Mouse (Mus musculus) bone marrow macrophage, adult 2 months (primary cell): ENCODE results near the gene Rin3. TPM values are rescaled to one million over a fixed set of nuclear protein-coding genes. Genes with fewer than 3 reads are reported as not detected.

Source experiments
- H3K27ac ChIP-seq: 2 replicates; pipeline ENCODE4 v1.5.1; 2012; ENCODE audit warnings: low read depth, low read length; ENCODE audit not compliant: insufficient read depth
- H3K4me1 ChIP-seq: 2 replicates; pipeline ENCODE4 v1.6.1; 2012; ENCODE audit warnings: low read length; ENCODE audit not compliant: control insufficient read depth, insufficient read depth
- H3K4me3 ChIP-seq: 2 replicates; pipeline ENCODE4 v1.5.1; 2012; ENCODE audit warnings: mild to moderate bottlenecking, low read length, moderate library complexity; ENCODE audit not compliant: insufficient read depth
- CTCF ChIP-seq: IDR thresholded peaks from 2 replicates; pipeline ENCODE4 v1.5.1; 2012; ENCODE audit warnings: low read depth, mild to moderate bottlenecking, low read length, moderate library complexity
- POLR2A ChIP-seq: IDR thresholded peaks from 2 replicates; pipeline ENCODE4 v1.6.1; 2012; ENCODE audit warnings: mild to moderate bottlenecking, low read depth, low read length, borderline replicate concordance
- polyA plus RNA-seq: library from polyadenylated mRNA; stranded (reverse); fragments of >200 nt; gene quantifications from 2 replicates; pipeline ENCODE4 v1.2.4, GENCODE M21; 2012; ENCODE audit not compliant: missing spikeins, insufficient read depth, insufficient read length

Gene Rin3
- polyA plus RNA-seq, 1 experiment = 39.5 TPM

DNA sequence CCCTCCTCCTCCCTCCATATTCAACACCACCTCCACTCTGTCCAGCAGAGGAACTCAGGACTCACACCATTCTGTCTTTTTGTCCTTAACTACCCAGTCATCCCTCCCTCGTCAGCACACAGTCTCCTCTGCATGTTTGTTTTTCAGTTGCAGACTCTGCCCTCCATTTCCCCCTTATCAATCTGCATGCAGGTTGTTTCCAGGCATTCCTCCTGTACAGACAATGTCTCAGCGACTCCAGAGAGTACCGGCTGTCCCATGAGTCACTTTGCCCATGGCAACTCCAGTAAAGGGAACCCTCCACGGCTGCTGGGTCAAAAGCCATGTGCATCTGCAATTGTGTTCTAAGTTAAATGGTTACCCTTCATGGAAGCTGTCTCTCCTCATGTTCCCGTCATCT lies 16.4 kb downstream of the Rin3 start:
- peaks cover 75% of the 10 kb centered on the region for H3K4me1 ChIP-seq
- TF ChIP-seq POLR2A (no peak), CTCF (no peak)
- H3K4me3 ChIP-seq = no peak overlapping the region
- no peak overlapping the region for H3K27ac ChIP-seq

DNA sequence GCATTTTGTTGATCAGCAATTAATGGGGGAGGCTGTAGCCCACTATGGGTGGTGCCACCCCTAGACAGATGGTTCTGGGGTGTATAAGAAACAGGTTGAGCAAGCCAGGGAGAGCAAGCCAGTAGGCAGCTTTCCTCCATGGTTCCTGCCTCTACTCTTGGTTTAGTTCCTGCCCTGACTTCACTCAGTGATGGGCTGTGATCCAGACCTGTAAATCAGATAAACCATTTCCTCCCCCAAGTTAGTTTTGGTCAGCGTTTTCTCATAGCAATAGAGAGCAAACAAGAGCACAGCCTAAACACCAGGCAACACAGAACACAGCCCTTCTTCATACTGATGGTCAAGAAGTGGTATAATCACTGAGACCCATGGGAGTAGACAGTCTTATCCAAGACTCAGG lies 18.7 kb downstream of the Rin3 start:
- H3K4me1 ChIP-seq = peaks cover 60% of the 10 kb centered on the region
- H3K4me3 ChIP-seq = no peak overlapping the region
- TF ChIP-seq POLR2A (no peak), CTCF (no peak)
- 0 out of 2 replicates have a peak overlapping the region, but pooled peaks have one; percentile 0 for H3K27ac ChIP-seq

DNA sequence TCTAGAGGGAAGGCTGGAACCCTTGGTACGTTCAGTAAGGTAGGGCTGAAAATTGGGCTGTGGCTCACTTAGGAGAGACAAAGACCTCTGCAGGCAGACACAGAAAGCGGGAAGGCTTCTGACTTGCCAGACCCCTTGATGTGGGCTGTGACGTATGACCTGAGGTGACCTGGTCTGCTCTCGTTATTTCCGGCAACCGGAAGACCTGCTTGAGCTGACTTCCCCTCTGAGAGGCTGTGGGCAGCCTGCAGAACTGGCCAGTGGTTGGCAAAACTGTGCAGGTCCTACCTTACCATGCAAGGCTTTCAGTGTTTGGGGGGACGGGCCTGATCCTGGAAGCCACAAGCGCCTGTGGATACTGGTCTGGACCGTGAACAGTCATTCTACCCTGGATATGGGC lies 19.5 kb downstream of the Rin3 start:
- TF ChIP-seq CTCF (no peak), POLR2A (no peak)
- Histone ChIP-seq H3K27ac (peak overlapping the region; percentile 52), H3K4me3 (no peak overlapping the region), H3K4me1 (peaks cover 54% of the 10 kb centered on the region)

DNA sequence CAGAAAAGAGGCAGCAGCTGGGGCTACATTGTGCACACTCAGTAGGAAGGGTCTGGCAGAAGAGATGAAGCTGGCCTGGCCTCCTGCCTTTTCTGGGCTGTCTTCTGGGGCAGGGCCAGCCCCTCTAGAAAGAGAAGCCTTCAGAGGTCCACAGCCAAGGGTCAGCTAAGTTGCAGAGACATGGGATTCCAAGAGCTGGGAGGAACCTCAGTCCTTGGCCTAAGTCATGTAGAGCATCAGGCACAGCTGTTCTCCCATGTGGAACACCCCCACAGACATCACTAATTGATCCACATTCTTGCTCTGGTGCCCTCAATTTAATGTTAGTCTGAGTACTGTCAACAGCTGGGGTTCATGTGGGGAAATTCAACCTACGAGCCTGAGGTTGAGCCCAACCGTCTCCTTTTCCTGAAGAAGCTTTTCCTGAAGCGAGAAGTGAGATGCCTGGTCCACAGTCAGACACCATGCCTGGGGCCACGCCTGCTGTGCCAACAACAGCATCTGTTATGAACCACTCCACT lies 20.0 kb downstream of the Rin3 start:
- Histone ChIP-seq H3K27ac (peak overlapping the region; percentile 52), H3K4me1 (peaks cover 49% of the 10 kb centered on the region), H3K4me3 (no peak overlapping the region)
- TF ChIP-seq POLR2A = no peak
- TF ChIP-seq CTCF = no peak

DNA sequence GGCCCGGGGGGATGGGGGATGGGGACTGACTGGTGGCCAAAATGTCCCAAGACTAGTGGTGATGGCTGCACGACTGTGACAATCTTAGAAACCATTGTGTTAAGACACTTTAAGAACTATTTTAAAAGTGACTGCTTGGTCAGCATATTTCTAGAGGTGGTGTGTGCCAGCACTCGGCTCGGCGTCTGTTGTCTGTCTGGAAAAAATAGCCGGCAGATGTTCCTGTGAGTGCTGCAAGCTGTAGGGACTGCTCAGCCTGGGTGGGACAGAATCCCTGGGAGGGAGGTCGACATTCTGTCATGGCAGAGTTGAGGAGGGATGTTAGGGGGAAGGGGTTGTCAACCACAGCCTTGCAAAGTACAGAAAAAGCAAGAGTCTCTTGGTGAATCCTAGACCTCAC lies 21.0 kb downstream of the Rin3 start:
- H3K4me1 ChIP-seq = peaks cover 42% of the 10 kb centered on the region
- no peak for TF ChIP-seq POLR2A
- H3K27ac ChIP-seq = no peak overlapping the region
- H3K4me3 ChIP-seq = no peak overlapping the region

DNA sequence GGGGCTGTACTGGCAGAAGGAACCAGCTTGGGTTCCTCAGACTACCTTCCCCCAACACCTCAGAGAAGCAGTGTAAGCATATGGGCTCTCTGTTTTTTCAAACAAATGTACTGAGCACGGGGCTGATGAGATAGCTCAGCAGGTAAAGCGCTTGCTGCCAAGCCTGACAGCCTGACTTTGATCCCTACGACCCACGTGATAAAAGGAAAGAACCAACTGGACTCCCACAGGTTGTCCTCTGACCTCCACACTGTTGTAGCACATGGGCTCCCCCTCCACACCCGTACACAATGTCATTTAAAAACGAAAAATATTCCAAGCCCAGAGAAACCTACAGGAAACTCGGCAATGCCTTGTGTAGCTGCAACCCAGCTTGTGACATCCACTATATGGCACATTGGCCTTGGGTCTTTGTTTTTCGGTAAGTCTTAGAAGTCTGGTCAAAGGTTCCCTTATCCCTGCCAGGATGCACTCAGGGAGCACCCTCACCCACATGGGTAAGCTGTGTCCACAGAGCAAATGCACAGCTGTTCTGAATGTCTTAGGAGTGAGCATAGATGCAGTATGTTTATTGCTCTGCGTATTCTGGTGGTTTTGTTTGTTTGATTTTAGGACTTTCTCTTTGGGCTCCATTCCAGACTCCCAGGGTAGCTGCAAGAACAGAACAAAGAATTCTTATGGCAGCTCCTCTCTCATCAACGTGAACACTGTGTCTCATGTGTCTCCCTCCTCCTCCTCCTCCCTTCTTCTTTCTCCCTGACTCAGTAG lies 22.4 kb downstream of the Rin3 start:
- H3K27ac ChIP-seq = no peak overlapping the region
- TF ChIP-seq POLR2A (no peak), CTCF (no peak)
- H3K4me3 ChIP-seq = no peak overlapping the region
- peaks cover 34% of the 10 kb centered on the region for H3K4me1 ChIP-seq

DNA sequence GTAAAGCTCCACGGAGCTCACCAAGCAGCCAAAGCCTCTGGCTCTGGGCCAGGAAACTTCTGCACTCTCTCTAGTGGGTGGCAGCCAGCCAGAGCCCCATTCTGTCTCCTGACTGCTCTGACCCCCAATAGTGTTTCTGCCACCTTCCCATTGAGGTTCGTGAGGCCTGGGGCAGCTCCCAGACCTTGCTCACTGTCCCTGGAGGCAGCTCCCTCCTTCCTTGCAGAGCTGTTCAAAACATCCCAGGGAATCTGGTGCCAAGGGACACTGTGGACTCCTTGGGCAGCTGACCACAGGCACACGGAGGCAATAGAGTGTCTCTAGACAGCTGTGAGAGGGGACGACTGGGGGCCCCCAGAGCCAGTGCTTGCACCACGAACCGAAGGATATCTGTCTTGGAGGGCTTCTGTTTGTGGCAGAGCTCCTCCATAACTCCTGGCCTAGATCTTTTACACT lies 25.2 kb downstream of the Rin3 start:
- no peak for TF ChIP-seq CTCF
- TF ChIP-seq POLR2A = no peak
- Histone ChIP-seq H3K27ac (no peak overlapping the region), H3K4me3 (no peak overlapping the region), H3K4me1 (peaks cover 17% of the 10 kb centered on the region)

DNA sequence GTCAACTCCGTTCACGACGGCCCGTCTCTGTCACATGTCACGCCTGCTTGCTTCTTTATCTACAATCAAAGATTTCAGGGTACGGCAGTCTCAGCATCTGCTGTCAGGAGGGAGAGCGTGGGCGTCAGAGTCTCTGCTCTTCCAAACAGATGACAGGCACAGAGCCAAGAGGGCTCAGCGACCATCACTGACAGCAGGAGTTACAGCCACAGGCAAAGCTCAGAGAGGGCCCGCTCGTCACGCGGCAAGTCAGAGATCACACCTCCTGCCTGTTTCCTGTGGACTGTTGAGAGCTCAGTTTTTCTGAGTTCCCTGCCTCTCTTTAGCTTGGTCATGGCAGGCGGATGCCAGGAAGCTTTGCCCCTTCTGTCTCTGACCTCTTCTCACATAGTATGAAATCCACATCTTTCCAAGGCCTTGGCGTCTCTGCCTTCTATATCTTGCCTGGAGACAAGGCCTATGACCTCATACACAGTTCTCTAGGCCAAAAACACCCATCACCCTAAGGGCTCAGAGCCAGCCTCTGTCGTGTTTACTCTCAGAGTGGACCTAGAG lies 25.7 kb downstream of the Rin3 start:
- peaks cover 12% of the 10 kb centered on the region for H3K4me1 ChIP-seq
- H3K4me3 ChIP-seq = no peak overlapping the region
- no peak overlapping the region for H3K27ac ChIP-seq
- no peak for TF ChIP-seq POLR2A
- no peak for TF ChIP-seq CTCF

DNA sequence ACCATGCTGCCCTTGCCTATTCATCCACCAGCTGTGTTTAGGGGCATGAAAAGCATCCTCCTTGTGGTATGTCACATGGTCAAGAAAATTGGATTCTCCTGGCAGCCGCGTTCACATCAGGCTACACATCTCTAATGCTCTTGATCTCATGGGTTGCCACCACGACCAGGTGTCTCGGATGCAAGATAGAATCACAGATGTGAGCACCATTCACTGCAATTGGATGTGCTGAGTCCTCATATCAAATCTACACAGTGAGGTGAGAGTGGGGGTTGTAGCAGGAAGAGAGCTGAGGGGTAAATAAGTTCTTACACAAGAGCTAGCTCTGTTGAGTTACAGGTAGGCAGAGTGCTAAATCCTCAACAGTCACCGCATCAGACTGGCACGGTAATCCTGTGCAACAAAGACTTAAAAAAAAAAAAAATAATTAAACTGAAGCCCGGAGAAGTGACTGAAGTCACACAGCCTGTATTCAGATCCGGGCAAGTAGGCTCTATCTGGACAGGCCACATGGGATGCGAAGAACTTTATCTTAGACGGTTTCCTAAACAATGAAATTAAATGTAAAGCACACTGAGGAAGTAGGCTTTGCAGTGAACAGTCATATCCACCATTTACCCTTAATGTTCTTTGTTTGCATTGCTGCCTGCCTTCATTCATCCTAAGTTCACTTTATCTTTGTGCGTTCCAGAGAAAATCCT lies 26.4 kb downstream of the Rin3 start:
- H3K27ac ChIP-seq = no peak overlapping the region
- no peak for TF ChIP-seq POLR2A
- TF ChIP-seq CTCF = no peak
- peaks cover 6% of the 10 kb centered on the region for H3K4me1 ChIP-seq
- no peak overlapping the region for H3K4me3 ChIP-seq

DNA sequence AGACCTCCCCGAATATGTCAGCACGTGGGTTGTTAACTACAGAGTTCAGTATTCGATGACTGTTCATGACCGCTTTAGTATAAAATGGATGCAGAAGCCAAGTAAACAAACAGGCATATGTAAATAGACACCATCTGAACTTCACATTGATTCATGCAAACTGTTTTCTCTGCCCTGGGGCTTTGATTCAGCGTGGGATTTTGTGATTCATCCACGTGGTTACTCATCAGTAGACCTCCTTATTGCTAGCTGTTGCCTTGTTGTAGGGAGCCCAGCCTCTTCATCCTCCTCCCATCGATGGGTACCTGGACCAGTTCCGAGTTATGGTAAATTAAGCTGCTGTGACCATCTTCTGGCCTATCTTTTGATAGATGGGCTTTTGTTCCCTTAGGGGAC lies 26.9 kb downstream of the Rin3 start:
- Histone ChIP-seq H3K27ac (no peak overlapping the region), H3K4me3 (no peak overlapping the region), H3K4me1 (peaks cover 1% of the 10 kb centered on the region)
- TF ChIP-seq CTCF (no peak), POLR2A (no peak)
